Mouse (Mus musculus) right cerebral cortex, postnatal 14 days (tissue): ENCODE measurements around the gene S100b.

Experiments used
- DNase-seq: peaks from one replicate; pipeline ENCODE4 v3.0.0; 2022

The S100b gene

GRCm38 (mm10) chr10:76253536-76253935 lies at the start of gene S100b:
S100b (plus strand) TSS chr10:76253853.
- peak; percentile 52 for DNase-seq

- DNase-seq = no peak
These were observed 46.3 kb upstream of the S100b start for GRCm38 (mm10) chr10:76207262-76207796.

- no peak for DNase-seq
These were observed 44.4 kb upstream of the S100b start for GRCm38 (mm10) chr10:76209241-76209640.

GRCm38 (mm10) chr10:76210806-76211205 lies 42.8 kb upstream of the S100b start:
- no peak for DNase-seq

- no peak for DNase-seq
These were observed 41.5 kb upstream of the S100b start for GRCm38 (mm10) chr10:76212121-76212520.

GRCm38 (mm10) chr10:76214161-76214560 lies 39.5 kb upstream of the S100b start:
- DNase-seq = no peak

GRCm38 (mm10) chr10:76217056-76217455 lies 36.6 kb upstream of the S100b start:
- DNase-seq = no peak

- no peak for DNase-seq
These were observed 35.4 kb upstream of the S100b start for GRCm38 (mm10) chr10:76218240-76218639.

GRCm38 (mm10) chr10:76225944-76226343 lies 27.7 kb upstream of the S100b start:
- no peak for DNase-seq

- no peak for DNase-seq
These were observed 24.0 kb upstream of the S100b start for GRCm38 (mm10) chr10:76229627-76230026.

- DNase-seq = peak; percentile 84
These were observed 16.1 kb upstream of the S100b start, which contains the start of gene Prmt2 for GRCm38 (mm10) chr10:76237341-76238225. Prmt2 (minus strand) TSS chr10:76237865.

- no peak for DNase-seq
These were observed 14.3 kb upstream of the S100b start for GRCm38 (mm10) chr10:76239401-76239800.

GRCm38 (mm10) chr10:76245106-76245505 lies 8.5 kb upstream of the S100b start:
- no peak for DNase-seq

GRCm38 (mm10) chr10:76246601-76247000 lies 7.1 kb upstream of the S100b start:
- no peak for DNase-seq

- DNase-seq = no peak
These were observed 5.5 kb upstream of the S100b start for GRCm38 (mm10) chr10:76247960-76248646.

GRCm38 (mm10) chr10:76248647-76248968 lies 5.0 kb upstream of the S100b start:
- DNase-seq = no peak

GRCm38 (mm10) chr10:76250870-76251269 lies 2.8 kb upstream of the S100b start:
- DNase-seq = no peak

- no peak for DNase-seq
These were observed 574 bp upstream of the S100b start for GRCm38 (mm10) chr10:76253079-76253478.

- no peak for DNase-seq
These were observed 2.0 kb downstream of the S100b start for GRCm38 (mm10) chr10:76255617-76256016.

- DNase-seq = no peak
These were observed 3.6 kb downstream of the S100b start for GRCm38 (mm10) chr10:76257231-76257630.

- DNase-seq = no peak
These were observed 4.2 kb downstream of the S100b start for GRCm38 (mm10) chr10:76257719-76258390.

GRCm38 (mm10) chr10:76259566-76260232 lies 6.0 kb downstream of the S100b start:
- no peak for DNase-seq
